Mouse (Mus musculus): ENCODE results near the gene Slc25a29.

DNA sequence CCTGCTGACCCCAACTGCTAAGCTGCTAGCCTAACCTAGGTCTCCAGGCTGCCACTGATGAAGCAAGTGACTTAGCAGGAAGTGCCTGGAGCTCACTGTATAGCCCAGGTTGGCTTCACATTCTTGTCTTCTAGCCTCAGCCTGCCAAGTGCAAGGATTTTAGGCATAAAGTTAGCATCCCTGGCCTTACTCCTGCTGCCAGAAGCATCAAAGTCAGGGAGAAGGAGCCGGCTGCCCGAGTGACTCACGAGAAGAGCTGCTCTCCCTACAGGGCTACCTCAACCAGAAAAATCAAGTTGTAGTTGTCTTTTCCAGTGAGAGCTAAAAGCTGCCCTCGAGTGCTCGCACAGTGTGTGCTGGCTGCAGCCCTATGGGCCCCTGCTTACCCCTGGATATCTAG, 22.8 kb upstream of the Slc25a29 start:
- TF ChIP-seq CTCF (IDR thresholded peaks at IDR 0.05; ENCODE audit: control insufficient read depth, insufficient read depth, insufficient read length) (no peak), MYOG (IDR thresholded peaks at IDR 0.05; ENCODE audit: control insufficient read depth, extremely low read depth, insufficient read length) (no peak), MAX (IDR thresholded peaks at IDR 0.05) (no peak), USF1 (IDR thresholded peaks at IDR 0.05; ENCODE audit: low read depth) (no peak), FOSL1 (IDR thresholded peaks at IDR 0.05; ENCODE audit: insufficient read depth, low read length, poor library complexity, severe bottlenecking) (no peak), CEBPB (IDR thresholded peaks at IDR 0.05; ENCODE audit: low read depth) (no peak)
